Mouse (Mus musculus): Measurements from ENCODE around the gene Tmem184a.

Gene Tmem184a

GRCm38 (mm10) chr5:139813126-139813490 is 6.6 kb downstream of the Tmem184a start:
- no peak for DNase-seq (ENCODE audit: low spot score in 2 of 2)

GRCm38 (mm10) chr5:139812398-139813125 is 7.2 kb downstream of the Tmem184a start:
- DNase-seq (ENCODE audit: low spot score in 2 of 2), result no peak

GRCm38 (mm10) chr5:139811677-139812397 is 7.9 kb downstream of the Tmem184a start:
- no peak for DNase-seq (ENCODE audit: low spot score in 2 of 2)

GRCm38 (mm10) chr5:139809397-139809796 is 10.3 kb downstream of the Tmem184a start:
- DNase-seq (ENCODE audit: low spot score in 2 of 2), result no peak

- peak in 1 of 2 experiments; percentile 17 for DNase-seq (ENCODE audit: low spot score in 2 of 2)
Observed at GRCm38 (mm10) chr5:139805924-139806323, 13.8 kb downstream of the Tmem184a start.

- DNase-seq (ENCODE audit: low spot score in 2 of 2), result no peak
Observed at GRCm38 (mm10) chr5:139804573-139805111, 15.1 kb downstream of the Tmem184a start.

GRCm38 (mm10) chr5:139804107-139804551 is 15.6 kb downstream of the Tmem184a start:
- DNase-seq (ENCODE audit: low spot score in 2 of 2), result peak in 1 of 2 experiments; percentile 36

- DNase-seq (ENCODE audit: low spot score in 2 of 2), result peak; percentile 47 to 75
Observed at GRCm38 (mm10) chr5:139803601-139804102, 16.1 kb downstream of the Tmem184a start.

- no peak for DNase-seq (ENCODE audit: low spot score in 2 of 2)
Observed at GRCm38 (mm10) chr5:139803165-139803564, 16.6 kb downstream of the Tmem184a start.

- DNase-seq (ENCODE audit: low spot score in 2 of 2), result peak in 1 of 2 experiments; percentile 18
Observed at GRCm38 (mm10) chr5:139801880-139802279, 17.8 kb downstream of the Tmem184a start.

GRCm38 (mm10) chr5:139801231-139801630 is 18.5 kb downstream of the Tmem184a start:
- DNase-seq (ENCODE audit: low spot score in 2 of 2), result no peak

- DNase-seq (ENCODE audit: low spot score in 2 of 2), result peak in 1 of 2 experiments; percentile 18
Observed at GRCm38 (mm10) chr5:139799801-139800590, 19.7 kb downstream of the Tmem184a start.

GRCm38 (mm10) chr5:139799041-139799440 is 20.7 kb downstream of the Tmem184a start:
- DNase-seq (ENCODE audit: low spot score in 2 of 2), result no peak

- peak in 1 of 2 experiments; percentile 16 for DNase-seq (ENCODE audit: low spot score in 2 of 2)
Observed at GRCm38 (mm10) chr5:139798168-139798900, 21.4 kb downstream of the Tmem184a start.

GRCm38 (mm10) chr5:139797473-139798167 is 22.1 kb downstream of the Tmem184a start:
- peak; percentile 87 to 89 for DNase-seq (ENCODE audit: low spot score in 2 of 2)

- DNase-seq (ENCODE audit: low spot score in 2 of 2), result peak; percentile 83 to 85
Observed at GRCm38 (mm10) chr5:139796900-139797299, 22.8 kb downstream of the Tmem184a start.

- DNase-seq (ENCODE audit: low spot score in 2 of 2), result peak in 1 of 2 experiments; percentile 39
Observed at GRCm38 (mm10) chr5:139796001-139796620, 23.6 kb downstream of the Tmem184a start.

- DNase-seq (ENCODE audit: low spot score in 2 of 2), result peak in 1 of 2 experiments; percentile 26
Observed at GRCm38 (mm10) chr5:139794938-139795337, 24.8 kb downstream of the Tmem184a start.

- no peak for DNase-seq (ENCODE audit: low spot score in 2 of 2)
Observed at GRCm38 (mm10) chr5:139794137-139794536, 25.6 kb downstream of the Tmem184a start.
